Mouse (Mus musculus): Measurements from ENCODE around the gene Iqcd. TPM values are rescaled to one million over a fixed set of nuclear protein-coding genes. Genes with fewer than 3 reads are reported as not detected.

Iqcd gene
- total RNA-seq, 2 experiments from 2014 or later: not detected

- peak; percentile 78 to 93 for DNase-seq
Observed at GRCm38 (mm10) chr5:120604839-120605238, 16.0 kb downstream of the Iqcd start.

GRCm38 (mm10) chr5:120605241-120605661, 16.4 kb downstream of the Iqcd start:
- peak in 1 of 2 experiments; percentile 44 for DNase-seq

GRCm38 (mm10) chr5:120605688-120606087, 16.9 kb downstream of the Iqcd start:
- DNase-seq: peak; percentile 90 to 95

GRCm38 (mm10) chr5:120606590-120607200, 17.9 kb downstream of the Iqcd start:
- no peak for DNase-seq

- DNase-seq: no peak
Observed at GRCm38 (mm10) chr5:120607335-120607734, 18.5 kb downstream of the Iqcd start.

GRCm38 (mm10) chr5:120609246-120609775, 20.5 kb downstream of the Iqcd start:
- no peak for DNase-seq

GRCm38 (mm10) chr5:120610906-120611305, 22.1 kb downstream of the Iqcd start:
- no peak for DNase-seq

GRCm38 (mm10) chr5:120611416-120611815, 22.6 kb downstream of the Iqcd start:
- DNase-seq: no peak

- DNase-seq: peak; percentile 97 to 99
Observed at GRCm38 (mm10) chr5:120612442-120612821, 23.6 kb downstream of the Iqcd start, which contains the start of the genes Rita1 and Ddx54. TSS of gene Rita1 (minus strand) at chr5:120612589. TSS of gene Ddx54 (plus strand) at chr5:120612739.

- DNase-seq: peak; percentile 100
Observed at GRCm38 (mm10) chr5:120612822-120613604, 24.2 kb downstream of the Iqcd start.

- DNase-seq: no peak
Observed at GRCm38 (mm10) chr5:120615903-120616302, 27.1 kb downstream of the Iqcd start.

GRCm38 (mm10) chr5:120618778-120619177, 30.0 kb downstream of the Iqcd start:
- DNase-seq: no peak

GRCm38 (mm10) chr5:120619201-120619600, 30.4 kb downstream of the Iqcd start:
- peak in 1 of 2 experiments; percentile 73 for DNase-seq

- DNase-seq: peak; percentile 71 to 87
Observed at GRCm38 (mm10) chr5:120620375-120621077, 31.7 kb downstream of the Iqcd start.

GRCm38 (mm10) chr5:120621078-120621765, 32.4 kb downstream of the Iqcd start:
- DNase-seq: peak in 1 of 2 experiments; percentile 31

GRCm38 (mm10) chr5:120621846-120622197, 33.0 kb downstream of the Iqcd start:
- no peak for DNase-seq

GRCm38 (mm10) chr5:120622198-120622851, 33.5 kb downstream of the Iqcd start:
- DNase-seq: no peak

GRCm38 (mm10) chr5:120624427-120624826, 35.6 kb downstream of the Iqcd start:
- DNase-seq: no peak

GRCm38 (mm10) chr5:120626399-120626798, 37.6 kb downstream of the Iqcd start:
- DNase-seq: no peak

- no peak for DNase-seq
Observed at GRCm38 (mm10) chr5:120627515-120628300, 38.9 kb downstream of the Iqcd start.

- no peak for DNase-seq
Observed at GRCm38 (mm10) chr5:120628624-120629023, 39.8 kb downstream of the Iqcd start.

All from heart, adult 18-20 months (tissue).